Mouse (Mus musculus): ENCODE data around the gene Slc10a6. TPM values are rescaled to one million over a fixed set of nuclear protein-coding genes. Genes with fewer than 3 reads are reported as not detected.

Gene Slc10a6
- polyA plus RNA-seq (2012; rRNA removed; ENCODE audit: low replicate concordance) = 3.9 and 7.8 TPM in 2 replicates

GRCm38 (mm10) chr5:103629111-103629764, at the start of gene Slc10a6:
Gene Slc10a6, minus strand, starts transcription at chr5:103629403.

GRCm38 (mm10) chr5:103655346-103656118, 26.3 kb upstream of the Slc10a6 start, which contains the start of gene 1700016H13Rik:
Gene 1700016H13Rik, minus strand, starts transcription at chr5:103656010.

Other genes with a start within 250 kb of the Slc10a6 start
- gene Ptpn13, start 204.2 kb downstream of the Slc10a6 start, polyA plus RNA-seq (2012; rRNA removed; ENCODE audit: low replicate concordance) = 6.0 and 6.7 TPM in 2 replicates
- gene 1700016H13Rik, start 26.6 kb upstream of the Slc10a6 start, polyA plus RNA-seq (2012; rRNA removed; ENCODE audit: low replicate concordance) = not detected in 2 replicates
- 9.3 and 9.4 TPM in 2 replicates for gene Aff1, start 63.0 kb upstream of the Slc10a6 start, polyA plus RNA-seq (2012; rRNA removed; ENCODE audit: low replicate concordance)

All from mammary gland, adult 2 months (tissue).